Mouse (Mus musculus) cerebellum, adult 18-20 months (tissue): Measurements from ENCODE around the gene Slc28a1.

Experiments
- DNase-seq, 2 experiments: peaks; one replicate each; pipeline ENCODE4 v3.0.0; 2021

Slc28a1 gene

DNA sequence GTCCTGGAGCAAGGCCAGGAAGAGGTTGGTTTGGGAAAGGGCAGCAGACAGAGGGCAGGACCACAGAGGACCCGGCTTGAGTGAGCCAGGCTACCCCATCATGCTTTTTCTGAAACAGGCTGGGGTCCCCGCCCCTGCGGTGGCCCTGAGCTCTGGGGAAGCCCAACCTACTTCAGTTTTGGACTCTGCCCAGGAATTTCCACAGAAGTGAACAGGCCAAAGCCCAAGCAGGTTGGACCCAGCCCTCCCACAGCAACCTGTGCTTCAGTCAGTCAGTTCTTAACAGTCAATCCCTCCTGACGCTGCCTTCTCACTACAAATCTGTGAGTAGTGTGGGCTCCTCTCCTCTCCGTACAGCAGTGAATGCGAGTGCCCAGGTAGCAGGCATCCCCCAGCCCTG lies at the start of gene Slc28a1:
Gene Slc28a1 (plus strand): TSS at position 245 of the 400 bp plus-strand sequence.
- no peak for DNase-seq

- no peak for DNase-seq
Measured at GRCm38 (mm10) chr7:81066714-81067113, 47.9 kb upstream of the Slc28a1 start.

DNA sequence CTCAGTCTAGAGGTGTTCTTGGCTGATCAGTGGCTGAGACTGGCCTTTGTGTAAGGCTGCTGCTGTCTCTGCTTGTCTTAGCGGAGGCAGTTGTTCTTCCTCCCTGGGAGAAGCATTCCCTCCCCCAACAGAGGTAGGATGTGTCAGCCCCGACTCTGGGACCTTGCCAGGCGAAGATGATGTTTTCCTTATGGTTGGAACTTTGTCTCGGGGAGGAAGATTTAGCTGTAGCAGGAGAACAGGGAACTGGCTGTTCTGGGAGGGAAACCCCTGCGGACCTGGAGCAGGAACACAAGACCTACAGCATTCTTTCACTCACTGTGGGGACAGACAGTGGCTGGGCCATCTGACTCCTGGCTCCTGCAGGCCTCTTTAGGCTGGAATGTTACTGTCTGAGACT lies 42.1 kb upstream of the Slc28a1 start:
- DNase-seq: no peak

GRCm38 (mm10) chr7:81073273-81073672 lies 41.3 kb upstream of the Slc28a1 start:
- DNase-seq: no peak

- no peak for DNase-seq
Measured at GRCm38 (mm10) chr7:81074546-81074945, 40.1 kb upstream of the Slc28a1 start.

GRCm38 (mm10) chr7:81075299-81075698 lies 39.3 kb upstream of the Slc28a1 start:
- no peak for DNase-seq

- DNase-seq: no peak
Measured at GRCm38 (mm10) chr7:81075732-81076131, 38.9 kb upstream of the Slc28a1 start.

DNA sequence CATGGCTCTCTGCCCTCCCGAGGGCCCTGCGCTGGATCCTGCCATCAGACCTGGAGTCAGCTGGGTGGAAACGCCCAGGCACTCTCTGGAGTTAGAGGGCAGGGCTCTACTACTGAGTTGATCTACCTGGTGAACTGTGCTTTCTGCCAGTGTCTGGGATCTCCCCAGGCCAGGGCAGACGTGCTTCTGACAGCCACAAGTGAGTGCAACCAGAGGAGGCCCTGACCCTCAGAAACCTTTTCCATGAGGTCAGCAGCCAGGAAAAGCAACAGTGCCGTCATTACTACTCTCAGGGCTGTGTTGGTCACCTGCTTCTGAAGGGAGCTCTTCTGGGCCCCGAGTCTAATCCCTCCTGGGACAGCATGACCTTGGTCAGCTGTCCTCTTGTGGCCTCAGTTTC lies 37.6 kb upstream of the Slc28a1 start:
- DNase-seq: no peak

DNA sequence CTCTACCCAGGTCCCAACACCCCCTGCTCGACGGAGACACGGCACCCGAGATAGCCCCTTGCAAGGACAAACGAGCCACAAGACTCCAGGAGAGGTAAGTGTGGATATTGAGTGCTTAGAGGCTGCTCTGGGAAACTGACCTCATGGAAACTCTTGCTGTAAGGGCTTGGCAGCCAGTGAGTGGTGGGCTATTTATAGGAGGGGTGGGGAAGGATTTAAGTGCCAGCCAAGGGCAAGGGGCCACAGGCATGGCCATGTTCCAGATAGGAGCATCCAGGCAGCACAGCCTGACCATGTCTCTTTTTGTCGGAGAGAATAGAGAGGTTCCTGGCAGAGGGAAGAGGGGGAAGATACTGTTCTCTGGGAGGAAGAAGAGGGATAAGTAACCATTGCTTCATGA lies 35.9 kb upstream of the Slc28a1 start:
- DNase-seq: no peak

DNA sequence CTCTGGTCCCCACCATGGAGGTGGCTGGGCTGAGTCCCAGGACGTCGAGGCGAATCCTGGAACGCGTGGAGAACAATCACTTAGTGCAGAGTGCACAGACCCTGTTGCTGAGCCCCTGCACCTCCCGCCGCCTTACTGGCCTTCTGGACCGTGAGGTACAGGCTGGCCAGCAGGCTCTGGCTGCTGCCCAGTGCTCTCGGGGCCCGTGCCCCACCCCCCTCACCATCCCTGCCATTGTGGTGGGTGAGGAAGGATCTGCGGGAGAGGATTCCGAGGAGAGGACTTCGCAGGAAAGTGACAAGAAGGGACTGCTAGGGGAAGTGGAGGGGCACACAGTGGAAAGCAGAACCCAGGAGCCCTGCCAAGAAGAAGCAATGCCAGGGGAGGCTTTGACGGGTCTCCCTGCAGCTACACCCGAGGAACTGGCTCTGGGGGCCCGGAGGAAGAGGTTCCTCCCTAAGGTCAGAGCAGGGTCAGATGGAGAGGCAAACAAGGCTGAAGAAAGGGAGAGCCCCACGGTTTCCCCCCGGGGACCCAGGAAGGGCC lies 21.1 kb upstream of the Slc28a1 start:
- DNase-seq: no peak

- DNase-seq: no peak
Measured at GRCm38 (mm10) chr7:81094104-81094757, 20.4 kb upstream of the Slc28a1 start.

GRCm38 (mm10) chr7:81100341-81100740 lies 14.3 kb upstream of the Slc28a1 start:
- no peak for DNase-seq

GRCm38 (mm10) chr7:81102854-81103253 lies 11.7 kb upstream of the Slc28a1 start:
- DNase-seq: no peak

DNA sequence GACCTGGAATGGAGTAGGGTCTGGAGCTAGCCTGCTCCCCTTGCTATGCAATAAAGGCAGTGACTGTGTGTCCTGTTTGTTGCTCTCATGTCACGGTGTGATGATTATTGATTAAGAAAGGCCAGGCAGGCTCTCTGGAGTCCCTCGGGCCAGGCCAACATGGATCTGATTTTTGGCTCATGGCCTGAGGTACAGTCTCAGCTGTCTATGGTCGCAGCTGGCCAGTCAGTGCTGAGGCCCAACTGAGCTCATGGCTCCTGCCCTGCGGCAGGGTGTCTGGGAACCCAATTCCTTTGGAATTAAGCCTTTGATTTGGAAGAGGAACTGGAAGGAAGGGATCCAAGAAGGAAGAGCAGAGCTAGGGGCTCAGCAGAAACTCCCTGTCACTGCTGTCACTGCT lies 9.1 kb upstream of the Slc28a1 start:
- DNase-seq: no peak

DNA sequence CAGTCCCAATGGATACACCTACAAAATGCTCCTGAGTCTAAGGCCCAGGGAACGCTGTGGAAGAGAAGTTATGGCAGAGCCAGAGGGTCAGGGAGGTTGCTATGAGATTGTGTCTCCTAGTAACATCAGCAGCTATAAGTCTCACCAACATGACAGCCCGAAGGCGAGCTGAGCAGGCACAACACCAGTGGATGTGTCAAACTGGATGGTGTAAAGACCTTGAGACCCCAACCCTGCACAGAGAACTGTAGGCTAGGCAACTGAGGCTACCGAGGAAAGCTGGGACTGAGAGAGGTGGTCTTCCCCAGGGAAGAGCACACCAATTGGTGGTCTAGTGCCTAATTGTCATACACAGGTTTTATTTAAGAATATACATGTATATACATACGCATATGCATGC lies 6.4 kb upstream of the Slc28a1 start:
- DNase-seq: no peak

DNA sequence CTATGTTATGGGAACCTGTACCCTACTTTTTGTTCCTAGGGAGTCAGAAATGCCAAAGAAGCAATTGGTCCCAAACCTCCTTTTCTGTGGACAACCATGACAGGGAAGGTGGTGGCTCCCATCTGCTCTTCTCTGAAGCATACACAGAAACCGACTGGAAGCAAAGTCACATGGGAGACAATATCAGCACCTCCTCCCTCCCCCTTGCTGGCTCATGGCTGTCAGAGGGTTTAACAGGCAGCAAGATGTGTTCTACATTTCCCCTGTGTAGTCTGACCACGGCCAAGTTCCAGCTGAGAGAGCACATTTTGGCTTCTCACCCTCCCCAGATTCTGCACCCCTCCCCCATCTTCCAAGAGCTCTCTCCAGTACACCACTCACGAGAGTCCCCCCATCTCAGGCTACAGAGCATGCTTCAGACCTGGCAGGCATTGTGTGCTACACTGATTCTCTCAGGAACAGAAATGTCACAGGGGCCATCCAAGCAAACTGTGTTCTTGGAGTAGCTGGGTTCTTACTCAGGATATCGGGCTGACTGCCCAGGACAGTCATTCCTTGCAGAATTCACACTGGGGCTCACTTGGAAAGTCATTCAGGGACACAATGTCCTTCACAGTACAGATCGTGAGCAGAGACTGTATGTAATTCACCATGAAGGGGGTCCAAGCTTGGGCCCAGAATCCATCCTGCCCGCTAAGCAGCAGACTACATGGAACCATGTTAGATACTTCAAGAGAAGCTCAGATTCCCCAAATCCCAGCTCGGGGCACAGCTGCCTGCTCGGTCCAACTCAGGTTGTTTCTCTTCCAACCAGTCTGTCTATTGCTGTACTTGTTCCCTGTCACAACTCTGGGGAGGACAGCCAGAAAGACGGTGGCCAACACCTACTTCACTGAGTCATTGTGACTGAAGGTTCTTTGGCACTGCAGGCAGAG lies 4.6 kb upstream of the Slc28a1 start:
- peak; percentile 13 to 20 for DNase-seq

DNA sequence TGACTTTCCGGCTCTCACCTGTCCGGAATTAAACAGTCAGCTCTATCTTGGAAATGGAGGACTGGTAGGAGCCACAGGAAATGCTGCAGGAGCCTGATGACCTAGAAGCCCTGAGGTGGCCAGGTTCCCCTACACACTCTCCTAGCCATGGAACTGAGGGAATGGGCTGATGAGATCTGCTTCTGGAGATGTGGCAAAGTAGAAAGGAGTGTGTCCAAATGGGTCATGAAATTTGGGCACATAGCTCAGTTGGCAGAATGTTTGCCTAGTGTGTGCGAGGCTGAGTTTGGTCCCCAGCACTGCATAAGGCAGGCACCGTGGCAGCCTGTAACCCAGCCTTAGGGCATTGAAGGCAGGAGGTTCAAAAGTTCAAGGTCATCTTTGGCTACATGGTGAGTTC lies 3.8 kb upstream of the Slc28a1 start:
- no peak for DNase-seq

DNA sequence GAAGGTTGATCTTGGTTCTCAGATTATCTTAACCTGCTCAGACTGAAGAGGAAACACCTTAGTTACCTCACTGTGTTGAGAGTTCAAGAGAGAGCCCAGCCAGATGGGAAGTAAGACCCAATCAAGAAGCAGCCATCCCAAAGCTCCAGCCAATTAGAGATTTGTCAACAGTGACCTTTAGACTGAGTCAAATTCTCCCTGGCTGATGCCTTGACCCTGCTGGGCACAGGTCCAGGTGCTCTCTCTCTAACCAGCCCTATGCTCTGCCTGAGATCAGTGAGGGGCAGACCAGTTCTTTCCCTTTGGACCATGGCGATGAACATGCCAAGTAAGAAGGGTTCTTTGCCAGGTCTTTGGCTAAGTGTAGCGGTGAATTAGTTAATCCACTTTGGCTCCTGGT lies 2.9 kb upstream of the Slc28a1 start:
- no peak for DNase-seq

DNA sequence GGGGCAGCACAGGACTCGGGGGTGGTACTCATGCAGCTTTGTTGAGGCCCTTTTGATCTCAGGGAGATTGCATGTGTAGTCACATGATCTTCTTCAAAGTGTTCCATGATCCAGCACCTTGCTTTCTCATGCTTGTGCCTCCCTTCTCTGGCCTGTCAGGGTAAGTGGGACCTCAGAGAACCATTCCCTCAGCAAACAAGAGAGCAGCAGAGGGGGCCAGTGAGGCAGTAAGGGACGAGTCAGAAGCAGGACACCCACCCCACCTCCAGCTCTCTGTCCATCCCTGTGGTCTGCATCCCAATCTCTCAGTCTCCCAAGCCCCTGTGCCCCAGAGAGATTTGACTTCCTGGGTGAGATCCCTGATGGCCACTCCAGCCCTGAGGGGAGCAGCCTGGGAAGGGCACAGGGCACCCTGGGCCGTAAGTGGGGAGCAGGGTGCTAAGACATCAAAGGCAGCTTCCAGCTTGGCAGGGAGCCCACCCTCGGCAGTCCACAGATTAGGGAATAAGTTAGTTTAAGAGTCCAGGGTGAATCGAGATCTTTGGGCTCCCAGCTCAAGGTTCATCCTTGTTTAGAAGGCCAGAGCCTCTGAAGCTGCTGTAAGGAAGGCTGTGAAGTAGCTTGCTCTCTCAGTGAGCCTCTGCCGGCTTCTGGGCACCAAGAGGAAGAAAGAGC lies 1.8 kb upstream of the Slc28a1 start:
- no peak for DNase-seq

- DNase-seq: no peak
Measured at GRCm38 (mm10) chr7:81121099-81121498, 6.5 kb downstream of the Slc28a1 start.

DNA sequence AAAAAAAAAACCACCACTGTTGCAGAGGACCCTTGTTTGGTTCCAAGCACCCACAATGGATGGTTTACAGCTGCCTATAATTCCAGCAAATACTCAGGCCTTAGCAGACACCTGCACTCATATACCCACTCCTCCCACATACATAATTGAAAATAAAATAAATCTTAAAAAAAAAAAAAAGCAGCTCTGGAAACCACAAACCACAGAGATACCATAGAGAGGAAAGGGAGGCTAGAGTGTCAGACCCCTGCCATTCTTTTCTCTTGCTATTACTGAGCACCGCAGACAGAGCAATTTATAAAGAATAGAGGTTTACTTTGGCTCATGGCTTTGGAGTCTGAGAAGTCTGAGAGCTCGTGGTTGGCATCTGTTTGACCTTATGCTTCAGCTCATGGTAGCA lies 8.2 kb downstream of the Slc28a1 start:
- DNase-seq: no peak

GRCm38 (mm10) chr7:81123553-81123952 lies 9.0 kb downstream of the Slc28a1 start:
- DNase-seq: no peak

DNA sequence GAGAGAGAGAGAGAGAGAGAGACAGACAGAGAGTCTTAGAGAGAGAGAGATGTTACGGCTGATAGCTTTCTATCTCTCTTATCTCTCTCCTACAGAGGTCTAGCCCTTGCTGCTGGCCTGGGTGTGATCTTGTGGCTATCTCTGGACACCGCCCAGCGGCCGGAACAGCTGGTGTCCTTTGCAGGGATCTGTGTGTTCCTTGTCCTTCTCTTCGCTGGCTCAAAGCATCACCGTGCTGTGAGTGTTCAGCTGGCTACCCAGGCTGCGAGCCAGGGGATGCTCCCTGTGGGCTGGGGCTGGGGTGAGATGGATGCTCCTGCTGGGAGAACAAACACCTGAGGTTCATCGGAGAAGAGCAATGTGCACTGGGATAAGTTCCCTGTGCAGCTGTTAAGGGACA lies 10.2 kb downstream of the Slc28a1 start:
- DNase-seq: no peak
